Mouse (Mus musculus) intestine, embryonic 15.5 days (tissue): ENCODE measurements around the gene Derl2. TPM values are rescaled to one million over a fixed set of nuclear protein-coding genes. Genes with fewer than 3 reads are reported as not detected.

Experiments
- ATAC-seq: fragments of 200-750 bp; cut with Nextera tagmentation; 2 replicates; pipeline ENCODE4 v1.8.0; 2017; ENCODE audit warnings: moderate TSS enrichment, moderate library complexity
- H3K27ac ChIP-seq: fragments of 300-500 bp; sonication (generic); 2 replicates; pipeline ENCODE4 v1.5.1; 2015; ENCODE audit warnings: mild to moderate bottlenecking, inconsistent platforms
- H3K27me3 ChIP-seq: fragments of 300-500 bp; sonication (generic); replicated peaks from 2 replicates; pipeline ENCODE4 v1.6.1; 2015; ENCODE audit warnings: inconsistent platforms
- H3K36me3 ChIP-seq: fragments of 300-500 bp; sonication (generic); 2 replicates; pipeline ENCODE4 v1.6.1; 2015; ENCODE audit warnings: inconsistent platforms
- H3K4me1 ChIP-seq: fragments of 300-500 bp; sonication (generic); replicated peaks from 2 replicates; pipeline ENCODE4 v1.6.1; 2015; ENCODE audit warnings: inconsistent platforms
- H3K4me2 ChIP-seq: fragments of 300-500 bp; sonication (generic); replicated peaks from 2 replicates; pipeline ENCODE4 v1.6.1; 2015; ENCODE audit warnings: mild to moderate bottlenecking, inconsistent platforms
- H3K4me3 ChIP-seq: fragments of 300-500 bp; sonication (generic); replicated peaks from 2 replicates; pipeline ENCODE4 v1.5.1; 2015; ENCODE audit warnings: inconsistent platforms
- H3K9ac ChIP-seq: fragments of 300-500 bp; sonication (generic); 2 replicates; pipeline ENCODE4 v1.6.1; 2015; ENCODE audit warnings: inconsistent platforms
- H3K9me3 ChIP-seq: fragments of 300-500 bp; sonication (generic); 2 replicates; pipeline ENCODE4 v1.6.1; 2016; ENCODE audit warnings: inconsistent platforms
- WGBS: fragments of 180-500 bp; shearing (Covaris S2); methylation state at CpG from one replicate; pipeline ENCODE4 v1.1.7; 2015; 5-methylcytosine and 5-hydroxymethylcytosine counted together
- polyA plus RNA-seq: library from polyadenylated mRNA; unstranded; fragments of >200 nt; fragmentation: Nextera tagmentation; extraction: Ambion mirVana; gene quantifications from 2 replicates; pipeline ENCODE4 v1.2.1, GENCODE M21; 2015

Gene Derl2
- 63.4 and 71.8 TPM in 2 replicates for polyA plus RNA-seq

DNA sequence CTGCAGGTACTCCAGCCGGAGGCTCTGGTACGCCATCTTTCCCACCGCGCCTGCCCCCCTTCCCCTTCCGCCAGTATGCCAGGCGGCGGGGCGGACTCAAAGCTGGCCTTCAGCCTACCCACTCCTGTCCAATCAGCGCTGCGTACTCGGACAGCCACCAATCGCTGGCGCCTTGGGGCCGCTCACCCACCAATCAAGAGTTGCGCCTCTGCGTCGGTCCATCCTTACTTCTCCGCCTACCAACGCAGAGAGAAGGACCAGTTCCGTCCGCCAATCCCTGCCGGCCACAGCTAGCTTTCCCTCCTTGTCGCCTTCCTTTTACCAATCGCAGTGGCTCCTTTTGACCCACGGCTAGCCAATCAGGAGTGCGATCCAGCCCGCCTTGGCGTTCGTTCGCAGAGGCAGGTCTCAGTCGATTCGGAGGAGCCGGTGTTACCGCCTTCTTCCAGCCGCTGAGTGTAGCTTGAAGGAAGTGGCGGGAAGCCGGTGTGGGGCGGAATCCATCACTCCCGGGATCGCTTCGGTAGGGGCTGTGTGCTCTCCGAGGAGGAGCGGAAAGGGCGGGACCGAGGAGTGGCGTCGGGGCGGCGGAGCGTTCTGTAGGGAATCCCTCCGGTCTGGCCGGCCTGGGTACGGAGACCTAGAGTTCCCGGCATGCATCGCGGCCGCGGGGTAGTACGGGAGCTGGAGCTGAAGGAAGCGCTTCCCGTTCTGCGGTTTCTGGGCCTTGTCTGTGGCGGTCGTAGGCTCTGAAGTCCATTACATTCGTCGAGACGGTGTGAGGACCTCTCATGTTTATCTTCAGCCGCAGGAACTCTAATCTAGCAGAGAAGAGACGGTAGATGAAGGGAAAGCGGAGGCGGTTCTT is at the start of gene Derl2, which contains the start of gene Mis12:
TSS of gene Derl2 (minus strand) at position 641 of the 868 bp plus-strand sequence.
TSS of gene Mis12 (plus strand) at position 411 of the 868 bp plus-strand sequence.
- Histone ChIP-seq H3K9me3 (no peaks in the 10 kb centered on the region), H3K36me3 (0 out of 2 replicates have a peak, but pooled peaks cover 5% of the 10 kb centered on the region), H3K4me3 (peak within 1 kb of the TSS; percentile 86), H3K4me2 (peak within 1 kb of the TSS; percentile 76), H3K9ac (peak within 1 kb of the TSS; percentile 93), H3K4me1 (0 out of 2 replicates have a peak, but pooled peaks cover 6% of the 10 kb centered on the region), H3K27ac (peak within 1 kb of the TSS; percentile 96), H3K27me3 (no peaks in the 10 kb centered on the region)
- peak; percentile 100 for ATAC-seq
- WGBS, result under 1% methylated on average over 71 of the region's 71 CpGs

- Histone ChIP-seq H3K4me2 (no peak overlapping the region), H3K9ac (no peak overlapping the region), H3K4me1 (no peaks in the 10 kb centered on the region), H3K27ac (no peak overlapping the region), H3K9me3 (no peaks in the 10 kb centered on the region), H3K36me3 (no peaks in the 10 kb centered on the region), H3K27me3 (no peaks in the 10 kb centered on the region), H3K4me3 (no peak overlapping the region)
- WGBS, result 8% methylated on average over 1 of the region's 1 CpGs
- no peak for ATAC-seq
Observed at GRCm38 (mm10) chr11:71052554-71052953, 32.9 kb upstream of the Derl2 start.

DNA sequence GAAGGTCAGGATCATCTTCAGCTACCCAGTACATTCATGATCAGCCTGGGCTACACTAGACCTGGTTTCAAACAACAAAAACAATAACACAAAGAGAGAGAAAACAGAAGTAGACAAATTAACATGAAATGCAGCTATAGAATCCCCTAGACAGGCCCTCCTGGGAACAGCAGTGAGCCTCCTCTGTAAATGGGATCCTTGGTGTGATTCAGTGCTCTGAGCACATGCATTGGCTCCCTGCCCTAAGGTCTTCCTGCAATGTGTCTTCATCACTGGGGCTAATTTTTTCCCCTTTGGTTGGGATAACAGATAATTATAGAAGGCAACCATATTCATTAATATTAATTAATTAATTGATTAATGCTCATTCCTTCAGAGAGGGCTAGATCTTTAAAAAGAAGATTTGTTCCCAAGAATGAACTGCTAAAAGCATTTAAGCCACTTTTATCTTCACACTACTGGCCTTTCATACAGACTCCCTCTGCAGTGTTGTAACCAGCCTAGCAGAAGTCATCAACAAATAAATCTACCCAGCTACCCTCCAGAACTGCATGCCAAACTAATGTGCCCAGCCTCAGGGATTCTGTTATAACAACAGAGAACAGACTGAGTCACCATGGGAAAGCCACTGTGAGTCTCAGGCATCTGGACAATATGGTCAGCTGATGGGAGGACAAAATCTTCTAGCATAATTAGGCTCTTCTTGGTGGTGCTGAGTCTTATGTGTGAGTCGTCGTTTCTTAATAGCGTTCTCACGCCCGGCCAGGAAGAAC is 20.1 kb upstream of the Derl2 start:
- ATAC-seq, result no peak
- Histone ChIP-seq H3K36me3 (no peaks in the 10 kb centered on the region), H3K27ac (no peak overlapping the region), H3K4me1 (no peaks in the 10 kb centered on the region), H3K9me3 (no peaks in the 10 kb centered on the region), H3K9ac (no peak overlapping the region), H3K4me2 (no peak overlapping the region), H3K4me3 (no peak overlapping the region), H3K27me3 (no peaks in the 10 kb centered on the region)
- WGBS, result 98% methylated on average over 5 of the region's 5 CpGs

DNA sequence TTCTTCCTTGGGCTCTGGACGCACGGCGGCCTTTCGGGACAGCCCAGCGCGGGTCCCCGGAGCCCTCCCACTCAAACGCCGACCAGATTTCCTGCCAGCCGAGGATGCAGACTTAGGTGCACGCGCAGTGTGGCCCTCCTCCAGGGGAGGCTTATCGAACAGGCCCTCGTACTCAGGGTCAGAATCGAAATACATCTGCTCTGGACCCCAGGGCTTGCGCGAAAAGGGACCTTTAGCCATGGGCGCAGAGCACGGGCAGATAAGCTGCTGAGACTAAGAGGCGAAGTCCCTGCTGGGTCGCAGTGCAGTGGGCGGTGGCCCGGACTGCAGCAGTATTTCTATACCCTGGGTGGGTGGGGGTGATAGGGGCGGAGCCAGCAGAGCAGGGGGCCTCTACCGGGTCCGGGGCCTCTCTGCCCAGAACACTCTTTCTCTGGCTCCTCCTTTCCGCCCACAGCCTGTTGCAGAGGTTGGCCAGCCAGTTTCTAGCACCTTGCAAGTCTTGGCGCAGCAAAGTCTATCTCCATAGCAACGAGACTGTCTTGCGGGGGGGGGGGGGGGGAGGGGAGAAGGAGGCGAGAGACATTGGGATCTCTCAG is 13.6 kb upstream of the Derl2 start, which contains the start of gene 6330403K07Rik:
TSS of gene 6330403K07Rik (minus strand) at position 351 of the 599 bp plus-strand sequence.
- ATAC-seq, result peak; percentile 97
- H3K4me1 ChIP-seq, result no peaks in the 10 kb centered on the region
- H3K4me3 ChIP-seq, result peak within 1 kb of the TSS; percentile 57
- H3K9ac ChIP-seq, result peak within 1 kb of the TSS; percentile 62
- H3K9me3 ChIP-seq, result no peaks in the 10 kb centered on the region
- WGBS, result under 1% methylated on average over 30 of the region's 31 CpGs
- H3K4me2 ChIP-seq, result peak within 1 kb of the TSS; percentile 87
- H3K27me3 ChIP-seq, result no peaks in the 10 kb centered on the region
- H3K27ac ChIP-seq, result peak within 1 kb of the TSS; percentile 77
- no peaks in the 10 kb centered on the region for H3K36me3 ChIP-seq

DNA sequence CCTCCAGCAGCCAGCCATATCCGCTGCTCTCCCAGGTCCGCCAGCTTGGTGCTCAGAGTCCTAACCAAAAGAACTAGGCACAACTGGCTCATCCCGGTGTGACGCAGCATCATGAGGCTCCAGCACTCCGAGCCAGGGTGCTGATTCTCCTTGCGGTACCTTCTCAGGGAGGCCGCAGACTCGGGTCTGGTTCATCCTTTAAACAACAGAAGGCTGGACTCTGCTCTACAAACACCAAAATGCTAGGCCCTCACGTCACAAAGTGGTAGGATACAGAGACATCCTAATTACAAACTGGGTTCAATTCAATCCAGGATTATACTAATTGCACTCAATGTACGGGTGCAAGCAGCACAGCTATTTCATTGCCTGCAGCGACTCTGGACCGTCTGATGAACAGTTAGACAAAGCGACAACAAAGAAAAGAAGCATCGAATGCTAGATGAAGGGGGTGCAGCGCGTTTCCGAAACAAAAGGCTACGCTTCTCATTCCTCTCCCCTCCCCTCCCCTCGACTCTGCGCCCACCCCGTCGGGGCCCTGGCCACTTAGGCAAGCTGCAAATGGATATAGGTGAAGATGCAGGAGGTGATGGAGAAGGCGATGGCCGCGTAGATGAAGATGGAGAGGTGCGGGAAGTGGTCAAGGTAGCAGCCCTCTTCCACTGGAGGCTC is 13.0 kb upstream of the Derl2 start:
- H3K4me3 ChIP-seq, result peak overlapping the region; percentile 57
- peak overlapping the region; percentile 62 for H3K9ac ChIP-seq
- no peaks in the 10 kb centered on the region for H3K9me3 ChIP-seq
- H3K4me1 ChIP-seq, result no peaks in the 10 kb centered on the region
- H3K36me3 ChIP-seq, result peaks cover 3% of the 10 kb centered on the region; the same call in 1 of the 2 replicates
- H3K27me3 ChIP-seq, result no peaks in the 10 kb centered on the region
- WGBS, result 8% methylated on average over 26 of the region's 26 CpGs
- peak overlapping the region; percentile 87 for H3K4me2 ChIP-seq
- peak overlapping the region; percentile 77 for H3K27ac ChIP-seq
- ATAC-seq, result no peak

- Histone ChIP-seq H3K9me3 (no peaks in the 10 kb centered on the region), H3K27ac (no peak overlapping the region), H3K4me2 (peak overlapping the region; percentile 87), H3K4me1 (no peaks in the 10 kb centered on the region), H3K9ac (0 out of 2 replicates have a peak overlapping the region, but pooled peaks have one; percentile 62), H3K27me3 (no peaks in the 10 kb centered on the region), H3K36me3 (peaks cover 3% of the 10 kb centered on the region; the same call in 1 of the 2 replicates), H3K4me3 (peak overlapping the region; percentile 57)
- WGBS, result 64% methylated on average over 7 of the region's 7 CpGs
- ATAC-seq, result no peak
Observed at GRCm38 (mm10) chr11:71032070-71032469, 12.4 kb upstream of the Derl2 start.

DNA sequence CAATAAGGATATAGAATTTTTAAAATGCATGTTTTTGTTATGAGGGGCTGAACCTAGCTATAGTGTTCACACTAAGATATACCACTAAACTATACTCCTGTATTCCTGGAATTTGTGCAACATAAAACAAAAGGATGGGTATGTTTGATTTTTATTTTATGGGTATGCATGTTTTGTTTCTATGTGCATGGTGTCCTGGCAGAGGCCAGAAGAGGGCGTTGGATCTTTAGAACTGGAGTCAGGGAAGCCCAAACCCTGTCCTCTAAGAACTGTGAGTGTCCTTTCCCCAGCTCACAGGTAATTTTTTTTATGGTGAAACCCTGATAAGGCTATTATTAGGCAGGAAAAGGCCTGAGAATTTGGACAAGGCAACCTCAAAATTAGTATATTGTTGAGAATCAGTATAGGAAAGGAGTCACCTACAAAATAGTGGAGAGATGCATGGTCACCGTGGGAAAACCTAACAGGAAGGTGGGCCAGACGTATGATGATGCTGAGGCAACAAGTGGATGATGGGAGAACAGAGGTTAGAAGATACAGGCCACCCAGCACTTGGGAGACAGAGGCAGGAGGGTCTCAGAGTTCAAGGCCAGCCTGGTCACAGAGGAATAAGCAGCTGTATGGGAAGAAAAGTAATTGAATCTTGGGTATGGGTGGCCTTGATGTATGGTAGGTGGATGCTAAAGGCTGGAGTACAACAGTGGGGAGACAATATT is 9.9 kb upstream of the Derl2 start:
- H3K27me3 ChIP-seq, result no peaks in the 10 kb centered on the region
- no peaks in the 10 kb centered on the region for H3K4me1 ChIP-seq
- H3K4me2 ChIP-seq, result no peak overlapping the region
- no peak overlapping the region for H3K9ac ChIP-seq
- no peak overlapping the region for H3K4me3 ChIP-seq
- H3K36me3 ChIP-seq, result peaks cover 17% of the 10 kb centered on the region
- 73% methylated on average over 3 of the region's 3 CpGs for WGBS
- H3K27ac ChIP-seq, result no peak overlapping the region
- no peak for ATAC-seq
- H3K9me3 ChIP-seq, result no peaks in the 10 kb centered on the region

GRCm38 (mm10) chr11:71028280-71028679 is 8.6 kb upstream of the Derl2 start:
- Histone ChIP-seq H3K4me3 (no peak overlapping the region), H3K4me1 (no peaks in the 10 kb centered on the region), H3K9me3 (no peaks in the 10 kb centered on the region), H3K9ac (no peak overlapping the region), H3K4me2 (no peak overlapping the region), H3K27ac (no peak overlapping the region), H3K36me3 (peaks cover 18% of the 10 kb centered on the region), H3K27me3 (no peaks in the 10 kb centered on the region)
- ATAC-seq, result no peak
- 76% methylated on average over 3 of the region's 3 CpGs for WGBS

DNA sequence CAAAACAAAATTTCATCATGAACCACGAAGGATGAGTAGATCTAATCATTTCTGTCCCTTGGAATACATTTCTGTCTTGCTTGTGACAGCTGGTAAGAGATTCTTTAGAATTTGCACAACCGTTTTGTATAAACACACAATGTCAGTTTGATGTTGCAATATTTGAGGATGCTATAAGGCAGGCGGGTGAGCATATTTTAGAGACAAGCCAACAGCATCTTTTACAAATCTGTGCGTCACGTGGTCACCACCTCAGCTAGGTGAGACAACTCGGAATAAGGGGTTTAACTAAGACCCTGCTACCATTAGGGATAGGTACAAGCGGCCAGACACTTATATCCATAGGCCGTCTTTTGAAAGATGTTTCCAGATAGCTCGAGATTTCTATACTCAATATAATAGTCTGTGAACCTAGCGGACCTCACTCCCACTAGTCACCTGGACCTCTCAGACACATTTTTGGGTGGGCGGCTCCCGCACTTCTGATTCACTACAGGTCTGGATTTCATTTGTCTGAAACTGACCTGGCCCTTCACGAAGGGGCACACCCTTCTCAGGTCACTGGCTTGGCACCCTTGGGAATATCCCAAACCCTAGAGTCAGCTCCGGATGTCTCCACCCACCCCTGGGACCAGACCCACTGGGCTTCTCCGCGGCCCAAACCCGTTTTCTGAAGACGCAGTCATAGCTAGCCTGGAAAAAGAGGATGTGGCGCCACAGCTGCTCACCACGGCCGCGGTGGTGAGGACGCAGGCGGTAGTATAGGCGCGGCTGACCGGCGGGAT is 1.0 kb downstream of the Derl2 start:
- Histone ChIP-seq H3K4me1 (0 out of 2 replicates have a peak, but pooled peaks cover 6% of the 10 kb centered on the region), H3K4me2 (peak overlapping the region; percentile 75), H3K4me3 (peak overlapping the region; percentile 86), H3K27ac (peak overlapping the region; percentile 75), H3K9ac (peak overlapping the region; percentile 93), H3K27me3 (no peaks in the 10 kb centered on the region), H3K9me3 (no peaks in the 10 kb centered on the region), H3K36me3 (0 out of 2 replicates have a peak, but pooled peaks cover 5% of the 10 kb centered on the region)
- 4% methylated on average over 28 of the region's 28 CpGs for WGBS
- ATAC-seq, result peak; percentile 48

GRCm38 (mm10) chr11:71017051-71017450 is 2.6 kb downstream of the Derl2 start:
- Histone ChIP-seq H3K36me3 (peaks cover 7% of the 10 kb centered on the region; the same call in 1 of the 2 replicates), H3K27me3 (no peaks in the 10 kb centered on the region), H3K9ac (no peak overlapping the region), H3K9me3 (no peaks in the 10 kb centered on the region), H3K4me2 (no peak overlapping the region), H3K4me1 (0 out of 2 replicates have a peak, but pooled peaks cover 6% of the 10 kb centered on the region), H3K4me3 (no peak overlapping the region), H3K27ac (no peak overlapping the region)
- no peak for ATAC-seq
- WGBS, result 86% methylated on average over 1 of the region's 1 CpGs
